Mouse (Mus musculus): ENCODE results near the gene Tns4.

DNA sequence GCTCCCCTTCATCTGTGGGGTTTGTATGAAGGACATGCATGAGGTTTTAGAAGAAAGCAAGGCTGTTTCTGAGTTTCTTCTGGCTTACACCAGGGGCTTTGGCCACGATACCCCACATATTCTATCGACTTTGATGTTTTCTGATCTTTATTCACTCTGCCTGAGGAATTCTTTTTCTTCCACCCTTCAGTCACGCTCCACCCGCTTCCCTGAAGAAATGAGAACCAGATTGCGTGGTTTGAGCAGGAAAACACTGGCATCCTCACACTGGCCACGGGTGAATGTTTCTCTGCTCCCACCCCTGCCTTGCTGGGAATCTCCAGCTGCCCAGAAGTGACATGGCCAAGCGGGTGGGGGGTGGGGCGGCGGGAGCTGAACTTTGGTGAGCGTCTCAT, 35.5 kb upstream of the Tns4 start:
- TF ChIP-seq POLR2A (IDR thresholded peaks at IDR 0.05; ENCODE audit: insufficient read depth, low read length), result no peak
- TF ChIP-seq CTCF (IDR thresholded peaks at IDR 0.05; ENCODE audit: low read depth, low read length), result no peak
